Mouse (Mus musculus) hindbrain, embryonic 10.5 days (tissue): ENCODE data around the gene Oaz1. TPM values are rescaled to one million over a fixed set of nuclear protein-coding genes. Genes with fewer than 3 reads are reported as not detected.
"Not testable (repeated sequence)": the region's sequence is repeated elsewhere in the genome, so short reads cannot be mapped to it uniquely, and the experiment has no call there.

Source experiments
- DNase-seq: peaks from one replicate; pipeline ENCODE4 v3.0.0-alpha.2; 2017; ENCODE audit warnings: low spot score
- H3K27ac ChIP-seq: fragments of 300-500 bp; sonication (generic); 2 replicates; pipeline ENCODE4 v1.5.1; 2016; ENCODE audit warnings: mild to moderate bottlenecking, moderate library complexity
- H3K27me3 ChIP-seq: fragments of 300-500 bp; sonication (generic); 2 replicates; pipeline ENCODE4 v1.6.1; 2016; ENCODE audit warnings: mild to moderate bottlenecking; ENCODE audit not compliant: poor library complexity, insufficient read depth, severe bottlenecking
- H3K36me3 ChIP-seq: fragments of 300-500 bp; sonication (generic); 2 replicates; pipeline ENCODE4 v1.6.1; 2016; ENCODE audit warnings: mild to moderate bottlenecking, moderate library complexity
- H3K4me1 ChIP-seq: fragments of 300-500 bp; sonication (generic); replicated peaks from 2 replicates; pipeline ENCODE4 v1.6.1; 2016; ENCODE audit warnings: mild to moderate bottlenecking
- H3K4me3 ChIP-seq: fragments of 300-500 bp; sonication (generic); 2 replicates; pipeline ENCODE4 v1.5.1; 2016; ENCODE audit warnings: mild to moderate bottlenecking, moderate library complexity
- H3K9me3 ChIP-seq: fragments of 300-500 bp; sonication (generic); 2 replicates; pipeline ENCODE4 v1.6.1; 2016; ENCODE audit warnings: mild to moderate bottlenecking, moderate library complexity
- WGBS: fragments of 180-500 bp; shearing (Covaris S2); methylation state at CpG from one replicate; pipeline ENCODE4 v1.1.7; 2016; 5-methylcytosine and 5-hydroxymethylcytosine counted together
- polyA plus RNA-seq: library from polyadenylated mRNA; unstranded; fragments of >200 nt; fragmentation: Nextera tagmentation; extraction: Ambion mirVana; gene quantifications from 2 replicates; pipeline ENCODE4 v1.2.1, GENCODE M21; 2016

The Oaz1 gene
- polyA plus RNA-seq, 1 experiment from 2014 or later = 2,328 TPM

DNA sequence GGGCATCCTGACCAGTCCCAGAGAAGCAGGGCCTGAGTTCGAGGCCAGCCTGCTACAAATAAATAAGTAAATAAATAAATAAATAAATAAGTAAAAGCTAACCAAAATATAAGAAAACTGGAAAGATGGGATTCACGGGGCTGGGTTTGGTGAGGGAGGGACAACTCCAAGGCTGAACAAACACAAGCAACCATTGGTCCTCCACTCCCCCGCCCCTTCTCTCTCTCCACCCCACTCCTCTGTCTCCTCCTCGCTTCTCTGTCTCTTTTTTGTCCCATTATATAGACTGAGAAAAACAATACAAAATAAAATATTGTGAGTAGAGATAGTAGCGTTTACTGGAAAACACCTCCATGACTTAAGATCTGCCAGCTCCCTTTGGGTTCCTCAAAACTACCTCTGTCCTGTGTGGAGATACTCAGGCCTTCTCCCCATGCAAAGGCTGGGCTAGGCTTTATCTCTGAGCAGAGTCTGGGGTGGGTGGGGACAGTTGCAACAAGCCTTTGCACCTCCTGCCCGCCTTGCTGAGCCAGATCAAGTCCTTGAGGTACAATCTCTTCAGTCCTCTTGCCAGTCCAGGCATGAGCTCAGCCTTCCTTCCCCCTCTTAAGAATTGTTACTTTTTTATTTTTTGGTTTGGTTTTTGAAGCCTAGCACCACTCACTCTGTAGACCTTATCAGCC lies 7.7 kb upstream of the Oaz1 start:
- WGBS = 51% methylated on average over 6 of the region's 6 CpGs
- Histone ChIP-seq H3K4me1 (no peaks in the 10 kb centered on the region), H3K27me3 (no peaks in the 10 kb centered on the region), H3K36me3 (no peaks in the 10 kb centered on the region), H3K4me3 (no peak overlapping the region), H3K9me3 (no peaks in the 10 kb centered on the region), H3K27ac (no peak overlapping the region)
- DNase-seq = no peak

DNA sequence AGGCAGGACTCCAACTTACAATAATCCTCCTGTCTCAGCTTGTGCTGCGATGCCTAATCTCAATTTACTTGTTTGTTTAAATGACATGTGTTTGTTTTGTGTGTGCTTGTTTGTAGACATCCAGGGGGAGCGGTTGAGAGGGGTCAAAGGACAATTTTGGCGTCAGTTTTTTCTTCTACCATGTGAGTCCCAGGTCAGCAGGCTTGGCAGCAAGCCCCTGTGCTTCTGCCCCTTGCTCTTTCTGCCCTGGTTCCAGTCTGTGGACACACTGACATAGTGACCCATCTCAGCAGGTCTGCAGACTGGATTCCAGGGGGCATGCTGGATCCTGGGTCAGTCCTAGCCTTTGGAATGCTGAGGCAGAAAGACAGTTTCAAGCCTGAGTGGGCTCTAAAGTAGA lies 7.0 kb upstream of the Oaz1 start:
- no peak for DNase-seq
- Histone ChIP-seq H3K9me3 (no peaks in the 10 kb centered on the region), H3K4me1 (0 out of 2 replicates have a peak, but pooled peaks cover 2% of the 10 kb centered on the region), H3K4me3 (no peak overlapping the region), H3K27ac (no peak overlapping the region), H3K36me3 (no peaks in the 10 kb centered on the region), H3K27me3 (no peaks in the 10 kb centered on the region)
- 61% methylated on average over 3 of the region's 3 CpGs for WGBS

- H3K4me1 ChIP-seq = peaks cover 8% of the 10 kb centered on the region
- no peak overlapping the region for H3K4me3 ChIP-seq
- H3K27ac ChIP-seq = no peak overlapping the region
- H3K36me3 ChIP-seq = no peaks in the 10 kb centered on the region
- no peak for DNase-seq
- 41% methylated on average over 2 of the region's 2 CpGs for WGBS
- no peaks in the 10 kb centered on the region for H3K27me3 ChIP-seq
- no peaks in the 10 kb centered on the region for H3K9me3 ChIP-seq
Observed at GRCm38 (mm10) chr10:80821991-80822390, 4.5 kb upstream of the Oaz1 start.

DNA sequence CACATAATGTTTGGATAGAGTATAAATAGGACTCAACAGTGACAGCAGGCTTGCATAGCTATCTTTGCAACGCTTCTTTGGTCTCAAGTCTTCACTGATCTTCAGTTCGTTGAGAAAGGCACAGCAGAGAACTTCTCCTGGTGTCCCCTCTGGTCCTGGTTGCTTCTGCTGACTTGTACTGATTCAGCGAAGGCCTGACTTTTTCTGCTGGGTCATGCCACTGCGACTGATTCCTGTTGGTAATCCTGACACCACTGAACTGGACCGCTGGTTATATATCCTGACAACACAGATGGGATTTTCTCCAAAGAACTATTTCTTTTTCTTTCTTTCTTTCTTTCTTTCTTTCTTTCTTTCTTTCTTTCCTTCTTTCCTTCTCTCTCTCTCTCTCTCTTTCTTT lies 3.9 kb upstream of the Oaz1 start:
- no peak overlapping the region for H3K4me3 ChIP-seq
- H3K4me1 ChIP-seq = peaks cover 11% of the 10 kb centered on the region
- H3K27me3 ChIP-seq = no peaks in the 10 kb centered on the region
- 90% methylated on average over 5 of the region's 5 CpGs for WGBS
- H3K36me3 ChIP-seq = no peaks in the 10 kb centered on the region
- H3K27ac ChIP-seq = no peak overlapping the region
- no peak for DNase-seq
- no peaks in the 10 kb centered on the region for H3K9me3 ChIP-seq

DNA sequence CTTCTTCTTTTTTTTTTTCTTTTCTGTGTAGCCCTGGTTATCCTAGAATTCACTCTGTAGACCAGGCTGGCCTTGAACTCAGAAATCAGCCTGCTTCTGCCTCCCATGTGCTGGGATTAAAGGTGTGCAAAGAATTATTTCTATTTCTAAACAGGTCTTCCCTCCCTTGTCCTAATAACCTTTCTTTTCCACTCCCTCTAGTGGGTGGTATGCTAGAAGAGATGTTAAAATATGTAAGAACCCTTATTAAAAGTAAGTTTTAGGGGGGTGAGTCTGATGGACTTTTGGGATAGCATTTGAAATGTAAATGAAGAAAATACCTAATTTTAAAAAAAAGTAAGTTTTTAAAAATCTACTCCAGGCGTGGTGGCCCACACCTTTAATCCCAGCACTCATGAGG lies 3.1 kb upstream of the Oaz1 start:
- no peak for DNase-seq
- Histone ChIP-seq H3K27ac (no peak overlapping the region), H3K4me1 (peaks cover 19% of the 10 kb centered on the region), H3K27me3 (no peaks in the 10 kb centered on the region), H3K4me3 (no peak overlapping the region), H3K36me3 (peaks cover 8% of the 10 kb centered on the region), H3K9me3 (no peaks in the 10 kb centered on the region)
- WGBS = 83% methylated on average over 1 of the region's 1 CpGs

DNA sequence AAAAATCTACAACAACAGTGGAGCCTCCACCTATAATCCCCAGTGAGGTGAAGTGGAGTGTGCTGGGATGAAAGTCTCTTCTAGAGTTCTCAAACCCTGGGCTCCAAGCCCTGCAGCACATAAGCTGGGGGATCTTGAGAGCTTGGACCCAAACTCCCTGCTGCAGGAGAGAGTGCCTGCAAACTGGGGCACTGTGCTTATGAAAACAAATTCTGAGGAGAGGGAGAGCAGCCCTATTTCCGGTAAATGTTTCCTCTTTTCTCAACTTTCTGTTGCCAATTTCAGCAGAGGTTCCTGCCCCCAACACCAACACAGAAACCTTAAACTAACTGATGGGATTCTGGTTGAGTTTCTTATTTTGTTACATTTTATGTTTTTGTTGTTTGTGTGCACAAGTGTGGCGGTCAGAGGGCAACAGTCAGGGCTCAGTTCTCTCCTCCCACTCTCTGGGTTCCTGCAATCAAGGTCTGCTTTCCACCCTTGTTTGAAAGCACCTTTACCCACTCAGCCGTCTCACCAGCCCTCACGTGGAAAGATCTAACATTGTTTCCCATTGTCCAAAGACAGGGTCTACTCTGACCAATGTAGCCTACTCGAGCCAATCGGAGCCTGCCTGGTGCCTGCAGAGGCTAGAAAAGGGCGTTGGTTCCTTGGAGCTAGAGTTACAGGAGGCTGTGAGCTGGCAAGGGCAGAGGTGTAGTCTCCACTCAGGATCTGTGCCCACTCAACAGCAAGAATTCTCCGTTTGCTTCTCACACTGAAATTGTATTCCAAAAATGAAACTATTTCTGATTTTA lies 2.4 kb upstream of the Oaz1 start:
- no peaks in the 10 kb centered on the region for H3K9me3 ChIP-seq
- no peak overlapping the region for H3K4me3 ChIP-seq
- H3K27me3 ChIP-seq = no peaks in the 10 kb centered on the region
- 69% methylated on average over 8 of the region's 8 CpGs for WGBS
- H3K27ac ChIP-seq = no peak overlapping the region
- no peak for DNase-seq
- peaks cover 22% of the 10 kb centered on the region for H3K4me1 ChIP-seq
- peaks cover 13% of the 10 kb centered on the region for H3K36me3 ChIP-seq

DNA sequence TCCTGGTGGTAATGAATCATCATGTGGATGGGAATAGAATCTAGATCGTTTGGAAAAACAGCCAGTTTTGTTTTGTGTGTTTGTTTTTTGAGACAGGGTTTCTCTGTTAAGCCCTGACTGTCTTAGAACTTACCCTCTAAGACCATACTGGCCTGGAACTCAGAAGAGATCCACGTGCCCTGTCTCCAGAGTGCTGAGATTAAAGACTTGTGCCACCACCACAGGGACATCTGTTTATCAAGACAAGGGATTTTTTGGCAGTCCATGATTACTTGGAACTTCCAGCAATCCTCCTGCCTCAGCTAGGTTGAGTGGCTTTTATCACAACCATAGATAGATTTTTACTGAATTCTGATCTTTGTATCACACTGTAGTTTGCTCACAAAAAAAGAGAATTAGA lies 1.6 kb upstream of the Oaz1 start:
- no peaks in the 10 kb centered on the region for H3K27me3 ChIP-seq
- no peak overlapping the region for H3K4me3 ChIP-seq
- H3K27ac ChIP-seq = no peak overlapping the region
- H3K36me3 ChIP-seq = peaks cover 21% of the 10 kb centered on the region
- no peaks in the 10 kb centered on the region for H3K9me3 ChIP-seq
- 77% methylated on average over 2 of the region's 2 CpGs for WGBS
- peaks cover 30% of the 10 kb centered on the region for H3K4me1 ChIP-seq
- no peak for DNase-seq

- Histone ChIP-seq H3K9me3 (no peaks in the 10 kb centered on the region), H3K4me3 (peak overlapping the region; percentile 89), H3K27me3 (no peaks in the 10 kb centered on the region), H3K36me3 (peaks cover 31% of the 10 kb centered on the region), H3K27ac (peak overlapping the region; percentile 97), H3K4me1 (peaks cover 53% of the 10 kb centered on the region)
- no peak for DNase-seq
- 9% methylated on average over 29 of the region's 29 CpGs for WGBS
Observed at GRCm38 (mm10) chr10:80827063-80827869, 810 bp downstream of the Oaz1 start.

DNA sequence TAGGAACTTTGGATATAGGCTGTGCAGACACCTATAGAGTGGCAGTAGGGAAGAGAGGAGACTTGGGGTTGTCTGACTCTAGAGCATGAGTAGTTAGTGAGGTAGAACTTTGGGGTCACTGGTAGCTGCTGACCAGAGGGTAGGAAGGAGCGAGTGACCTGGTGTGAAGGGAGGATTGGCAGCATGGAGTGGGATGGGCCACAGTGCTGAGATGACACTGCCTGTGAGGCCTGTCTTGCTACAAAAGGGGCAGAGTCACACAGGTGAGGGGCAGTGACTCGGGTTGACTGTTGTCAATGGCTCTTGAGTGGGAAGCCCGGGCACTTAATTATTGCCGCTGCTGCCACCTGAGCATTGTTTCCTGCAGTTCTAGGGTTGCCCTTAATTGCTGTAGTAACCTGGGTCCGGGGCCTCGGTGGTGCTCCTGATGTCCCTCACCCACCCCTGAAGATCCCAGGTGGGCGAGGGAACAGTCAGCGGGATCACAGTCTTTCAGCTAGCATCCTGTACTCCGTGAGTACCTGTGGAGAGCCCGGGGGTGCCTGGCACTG lies 1.5 kb downstream of the Oaz1 start:
- Histone ChIP-seq H3K4me3 (peak overlapping the region; percentile 89), H3K4me1 (peaks cover 60% of the 10 kb centered on the region), H3K27me3 (peaks cover 2% of the 10 kb centered on the region), H3K9me3 (no peaks in the 10 kb centered on the region), H3K27ac (peak overlapping the region; percentile 97; the same call in 1 of the 2 replicates), H3K36me3 (peaks cover 31% of the 10 kb centered on the region)
- 89% methylated on average over 10 of the region's 10 CpGs for WGBS
- no peak for DNase-seq

DNA sequence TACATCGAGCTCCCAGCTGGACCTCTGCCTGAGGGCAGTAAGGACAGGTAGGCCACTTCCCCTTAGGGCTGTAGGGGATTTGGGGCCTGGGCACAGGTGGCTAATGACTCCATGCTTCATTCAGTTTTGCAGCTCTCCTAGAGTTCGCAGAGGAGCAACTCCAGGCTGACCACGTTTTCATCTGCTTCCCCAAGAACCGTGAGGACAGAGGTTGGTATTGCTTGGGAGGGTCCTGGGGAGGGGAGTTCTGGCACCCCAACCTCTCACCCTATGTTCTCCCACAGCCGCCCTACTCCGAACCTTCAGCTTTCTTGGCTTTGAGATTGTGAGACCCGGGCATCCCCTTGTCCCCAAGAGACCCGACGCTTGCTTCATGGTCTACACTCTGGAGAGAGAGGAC lies 2.1 kb downstream of the Oaz1 start:
- not testable (repeated sequence) for H3K9me3 ChIP-seq, H3K27me3 ChIP-seq, DNase-seq, H3K27ac ChIP-seq
- Histone ChIP-seq H3K36me3 (peaks cover 31% of the 10 kb centered on the region), H3K4me3 (peak overlapping the region; percentile 89), H3K4me1 (peaks cover 66% of the 10 kb centered on the region)
- WGBS = 92% methylated on average over 9 of the region's 9 CpGs

DNA sequence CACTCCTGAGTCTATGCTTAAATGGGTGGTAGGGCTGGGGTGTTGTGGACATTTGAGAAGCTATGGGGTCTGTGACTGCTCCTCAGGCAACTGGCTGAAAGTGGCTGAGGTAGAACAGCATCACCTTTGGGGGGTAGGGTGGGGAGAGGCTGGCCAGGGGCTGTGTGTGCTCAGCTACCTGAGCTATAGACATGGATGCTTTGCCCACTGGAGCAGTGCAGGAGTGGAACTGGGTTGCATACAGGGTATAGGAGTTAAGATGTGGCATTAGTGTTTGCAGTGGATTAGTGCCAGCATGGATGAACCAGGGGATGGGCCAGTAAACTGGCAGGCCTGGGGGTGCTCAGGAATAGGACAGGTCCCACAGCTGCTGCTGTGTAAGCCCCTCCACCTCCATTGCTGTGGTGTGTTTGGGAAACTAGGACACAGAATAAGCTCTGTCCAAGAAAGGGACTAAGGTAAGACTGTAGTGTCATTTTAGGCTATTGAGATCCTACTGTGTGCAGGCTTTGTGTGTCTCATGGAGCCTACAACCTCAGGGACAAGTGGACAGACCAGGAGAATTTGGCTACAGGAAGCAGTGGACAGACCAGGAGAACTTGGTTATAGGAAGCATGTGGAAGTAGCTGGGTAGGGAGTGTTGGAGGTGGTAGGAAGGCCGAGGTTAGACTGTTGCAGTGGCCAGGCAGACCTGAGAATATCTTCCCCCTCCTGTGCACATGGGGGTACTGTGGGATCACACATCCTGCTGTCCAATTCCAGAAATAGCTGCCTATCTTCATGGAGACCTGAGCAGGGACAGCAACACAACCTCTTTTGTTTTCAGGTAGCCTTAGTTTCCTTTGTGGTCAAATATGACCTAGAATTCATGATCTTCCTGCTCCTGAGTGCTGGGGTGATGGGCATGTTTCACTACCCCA lies 3.2 kb downstream of the Oaz1 start:
- peaks cover 66% of the 10 kb centered on the region for H3K4me1 ChIP-seq
- no peak for DNase-seq
- 69% methylated on average over 1 of the region's 1 CpGs for WGBS
- peaks cover 5% of the 10 kb centered on the region; the same call in 1 of the 2 replicates for H3K9me3 ChIP-seq
- H3K27me3 ChIP-seq = peaks cover 19% of the 10 kb centered on the region
- 0 out of 2 replicates have a peak overlapping the region, but pooled peaks have one; percentile 9 for H3K4me3 ChIP-seq
- peaks cover 31% of the 10 kb centered on the region for H3K36me3 ChIP-seq
- no peak overlapping the region for H3K27ac ChIP-seq

GRCm38 (mm10) chr10:80831136-80831535 lies 4.7 kb downstream of the Oaz1 start:
- peaks cover 10% of the 10 kb centered on the region; the same call in 1 of the 2 replicates for H3K9me3 ChIP-seq
- DNase-seq = peak; percentile 77
- 4% methylated on average over 9 of the region's 9 CpGs for WGBS
- H3K4me3 ChIP-seq = peak overlapping the region; percentile 26; the same call in 1 of the 2 replicates
- no peak overlapping the region for H3K27ac ChIP-seq
- H3K36me3 ChIP-seq = peaks cover 31% of the 10 kb centered on the region
- H3K4me1 ChIP-seq = peaks cover 73% of the 10 kb centered on the region
- peaks cover 34% of the 10 kb centered on the region for H3K27me3 ChIP-seq
